Mouse (Mus musculus) E14TG2a.4 (cell line): ENCODE measurements at regions not wholly inside any gene's neighbourhood (a gene's known extent, or its start where the extent isn't known, plus 50 kb on each side); places are given as distances from the start of the nearest gene placed in this dataset.
"Not testable (repeated sequence)": the region's sequence is repeated elsewhere in the genome, so short reads cannot be mapped to it uniquely, and the experiment has no call there.

Experiments used
- CTCF ChIP-seq: conservative IDR thresholded peaks from 2 replicates; pipeline ENCODE4 v1.5.1; 2014; ENCODE audit warnings: low read length
- POU5F1 ChIP-seq: IDR thresholded peaks from 2 replicates; pipeline ENCODE4 v1.6.1; 2014; ENCODE audit warnings: low read length, borderline replicate concordance

- TF ChIP-seq CTCF, POU5F1: not testable (repeated sequence)
Observed at GRCm38 (mm10) chr12:115334770-115335169, 712.8 kb upstream of the Zfp386 start.
